Mouse (Mus musculus): ENCODE measurements around the gene Pspc1. TPM values are rescaled to one million over a fixed set of nuclear protein-coding genes. Genes with fewer than 3 reads are reported as not detected.

The Pspc1 gene
- polyA plus RNA-seq (2012; rRNA removed) = 12.6 and 15.6 TPM in 2 replicates

DNA sequence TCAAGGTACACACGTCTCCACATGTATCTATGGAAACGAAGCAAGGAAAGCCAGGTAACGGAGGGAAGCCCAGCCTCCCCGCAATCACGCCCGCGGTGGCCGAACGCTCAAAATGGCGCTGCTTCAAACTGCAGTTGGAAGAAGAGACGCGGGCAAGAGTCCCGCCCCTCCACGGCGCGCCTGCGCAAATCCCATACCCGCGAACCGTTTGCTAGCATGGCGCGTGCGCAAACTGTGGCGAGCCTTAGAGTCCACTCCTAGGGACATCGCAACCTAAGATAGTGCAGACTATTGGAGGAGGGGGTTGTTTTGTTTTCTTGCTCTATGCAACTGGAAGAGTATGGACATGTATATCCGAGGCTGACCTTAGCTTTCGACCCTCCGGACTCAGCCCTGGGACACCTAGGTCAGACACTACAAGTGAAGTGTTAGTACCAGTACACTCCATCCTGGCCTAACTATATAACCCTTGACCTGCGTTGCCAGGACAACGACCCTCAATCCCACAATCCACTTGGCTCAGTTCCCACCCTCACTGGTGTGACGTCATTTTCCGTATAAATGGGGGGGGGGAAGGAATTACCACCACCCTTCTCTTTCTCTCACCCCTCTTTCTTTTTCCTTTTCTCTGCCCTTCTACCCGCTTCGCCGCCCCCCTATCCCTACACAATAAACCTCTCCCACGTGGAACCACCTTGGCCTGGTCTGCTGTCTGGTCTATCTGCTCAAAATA is at the start of gene Pspc1:
TSS of gene Pspc1 (minus strand) at position 117 of the 733 bp plus-strand sequence.

DNA sequence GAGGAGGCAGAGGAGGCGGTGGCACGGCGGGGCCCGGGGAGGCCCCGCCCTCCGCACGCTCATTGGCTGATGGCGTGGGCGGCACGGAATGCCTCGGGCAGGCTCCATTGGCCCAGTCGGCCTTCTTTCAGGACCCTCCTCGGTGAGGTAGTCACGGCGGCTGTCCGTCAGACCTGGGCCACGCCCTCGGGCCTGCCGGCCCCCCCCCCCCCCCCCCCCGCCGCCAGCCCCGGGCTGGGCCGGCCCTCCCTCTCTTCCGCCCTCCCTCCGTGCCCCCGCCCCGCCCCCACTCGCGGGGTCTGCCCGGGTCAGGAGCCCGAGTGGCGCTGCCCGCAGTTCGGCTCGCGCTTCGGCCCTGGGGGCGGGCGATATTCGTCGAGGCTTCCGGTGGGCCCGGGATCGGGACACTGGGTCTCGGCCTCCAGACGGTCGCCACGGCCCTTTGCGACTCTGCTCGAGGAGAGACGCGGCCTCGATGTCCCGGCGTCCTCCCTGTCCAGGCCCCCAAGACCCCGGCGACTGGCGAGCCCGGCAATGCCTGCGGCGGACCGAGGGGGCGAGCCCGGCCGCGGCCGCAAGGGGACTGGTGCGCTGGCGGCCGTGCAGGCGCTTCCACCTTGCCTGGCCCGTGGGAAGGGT is 33.7 kb upstream of the Pspc1 start, which contains the start of gene Zmym5:
TSS of gene Zmym5 (minus strand) at position 16 of the 639 bp plus-strand sequence.

Other genes with a start within 250 kb of the Pspc1 start
- 4.0 and 4.5 TPM in 2 replicates for gene Cenpj, start 202.9 kb downstream of the Pspc1 start, polyA plus RNA-seq (2012; rRNA removed)
- gene Parp4, start 202.7 kb downstream of the Pspc1 start, polyA plus RNA-seq (2012; rRNA removed) = 1.9 and 2.0 TPM in 2 replicates
- gene Mphosph8, start 110.1 kb downstream of the Pspc1 start, polyA plus RNA-seq (2012; rRNA removed) = 9.1 and 10.5 TPM in 2 replicates
- gene Zmym5, start 33.4 kb upstream of the Pspc1 start, polyA plus RNA-seq (2012; rRNA removed) = 6.2 and 6.9 TPM in 2 replicates
- 6.1 and 7.3 TPM in 2 replicates for gene Zmym2, start 108.3 kb upstream of the Pspc1 start, polyA plus RNA-seq (2012; rRNA removed)

Data from liver, embryonic 14 days (tissue).